Mouse (Mus musculus): ENCODE results near the gene Depdc7. TPM values are rescaled to one million over a fixed set of nuclear protein-coding genes. Genes with fewer than 3 reads are reported as not detected.

Gene Depdc7
- polyA plus RNA-seq (2017; shearing (Covaris generic)) = 0.10 TPM

GRCm38 (mm10) chr2:104742741-104743064, at the start of gene Depdc7:
Depdc7 (minus strand) TSS chr2:104742878.

GRCm38 (mm10) chr2:104716279-104716678, 26.4 kb downstream of the Depdc7 start, which contains the start of gene Pin1rt1:
Pin1rt1 (minus strand) TSS chr2:104716379.

GRCm38 (mm10) chr2:104711585-104712485, 30.8 kb downstream of the Depdc7 start, which contains the start of gene Tcp11l1:
Tcp11l1 (minus strand) TSS chr2:104712169.

Other genes with a start within 250 kb of the Depdc7 start
- 48.4 TPM for gene Hipk3, start 248.4 kb downstream of the Depdc7 start, polyA plus RNA-seq (2017; shearing (Covaris generic))
- 71.3 TPM for gene Cstf3, start 152.4 kb downstream of the Depdc7 start, polyA plus RNA-seq (2017; shearing (Covaris generic))
- 0.87 TPM for gene Tcp11l1, start 30.7 kb downstream of the Depdc7 start, polyA plus RNA-seq (2017; shearing (Covaris generic))
- gene Pin1rt1, start 26.5 kb downstream of the Depdc7 start, polyA plus RNA-seq (2017; shearing (Covaris generic)) = not detected
- 3.2 TPM for gene Qser1, start 73.9 kb upstream of the Depdc7 start, polyA plus RNA-seq (2017; shearing (Covaris generic))
- gene Prrg4, start 107.0 kb upstream of the Depdc7 start, polyA plus RNA-seq (2017; shearing (Covaris generic)) = 1.4 TPM
- 4.1 TPM for gene Ccdc73, start 124.9 kb upstream of the Depdc7 start, polyA plus RNA-seq (2017; shearing (Covaris generic))